Mouse (Mus musculus): Measurements from ENCODE around the gene Gna15.
A peak's percentile ranks its signal among the peaks of the same experiment; 100 is the strongest.

DNA sequence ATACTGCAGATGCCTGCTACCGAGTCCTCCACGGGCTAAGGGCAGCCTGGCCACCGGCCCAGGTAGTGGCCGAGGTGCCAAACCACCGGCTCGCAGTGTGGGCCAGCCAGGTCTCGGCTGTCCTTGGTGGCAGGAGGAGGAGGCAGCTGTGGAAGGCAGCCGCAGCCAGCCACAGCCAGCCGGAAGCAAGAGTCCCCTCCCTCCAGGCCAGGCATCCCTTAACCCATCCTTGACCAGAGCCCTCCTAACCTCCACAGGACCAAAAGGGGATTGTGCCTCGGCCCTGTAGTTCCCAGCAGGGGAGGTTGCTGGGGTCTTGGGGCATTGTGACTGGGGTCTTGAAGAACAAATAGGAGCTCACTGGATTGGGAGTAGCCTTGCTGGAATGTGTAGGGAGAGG, 40.2 kb upstream of the Gna15 start:
- no peak for TF ChIP-seq CTCF (IDR thresholded peaks at IDR 0.05; ENCODE audit: low read depth, low read length)
- 0 out of 2 replicates have a peak, but pooled peaks have one; percentile 21 for TF ChIP-seq EP300 (IDR thresholded peaks at IDR 0.05; ENCODE audit: insufficient read depth, low read depth, low read length)
- no peak for TF ChIP-seq POLR2A (IDR thresholded peaks at IDR 0.05; ENCODE audit: insufficient read depth, low read length)

All from ES-Bruce4 (cell line).